Mouse (Mus musculus) small intestine, adult 2 months (tissue): Measurements from ENCODE around the gene Kcnq2.

Experiments used
- CTCF ChIP-seq: fragments of 200-500 bp; IDR thresholded peaks from 2 replicates; pipeline ENCODE4 v1.5.1; 2012; ENCODE audit warnings: low read depth, mild to moderate bottlenecking, control low read depth, inconsistent platforms, low read length, moderate library complexity, mixed read lengths; ENCODE audit not compliant: insufficient replicate concordance, insufficient read length; ENCODE audit errors: extremely low read depth
- POLR2A ChIP-seq: fragments of 200-500 bp; IDR thresholded peaks from 2 replicates; pipeline ENCODE4 v1.6.1; 2012; ENCODE audit warnings: low read depth, mild to moderate bottlenecking, control low read depth, inconsistent platforms, low read length, moderate library complexity

DNA sequence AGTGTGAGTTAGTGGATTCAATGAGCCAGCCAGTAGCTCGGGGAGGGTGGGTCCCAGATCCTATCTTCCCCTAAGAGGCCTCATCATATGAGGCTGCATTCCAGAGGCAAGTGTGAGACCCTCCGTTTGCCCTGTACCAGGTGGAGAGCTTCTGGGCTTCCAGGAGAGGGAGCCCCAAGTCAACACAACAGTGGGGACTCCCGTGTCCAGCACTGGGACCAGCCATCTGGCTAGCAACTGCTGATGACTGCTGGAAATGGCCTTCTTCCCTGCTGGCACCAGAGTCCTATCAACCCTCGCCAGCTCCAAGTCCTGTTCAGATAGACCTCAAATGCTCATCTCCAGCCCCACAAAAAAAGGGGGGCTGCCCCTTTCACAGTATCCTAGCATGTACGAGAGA lies 102.7 kb downstream of the Kcnq2 start:
- no peak for TF ChIP-seq CTCF
- no peak for TF ChIP-seq POLR2A
